Mouse (Mus musculus) retina, adult 2 months (tissue): ENCODE measurements around the gene Nat10.
A peak's percentile ranks its signal among the peaks of the same experiment; 100 is the strongest.

Source experiments
- DNase-seq: peaks from one replicate; pipeline ENCODE4 v3.0.0-alpha.2; 2012; ENCODE audit warnings: low read depth, low spot score

The Nat10 gene

GRCm38 (mm10) chr2:103746096-103746495, 15.0 kb downstream of the Nat10 start:
- no peak for DNase-seq

- no peak for DNase-seq
These were observed 15.6 kb downstream of the Nat10 start for GRCm38 (mm10) chr2:103745481-103745880.

GRCm38 (mm10) chr2:103743988-103744387, 17.1 kb downstream of the Nat10 start:
- peak; percentile 16 for DNase-seq

- DNase-seq: no peak
These were observed 17.5 kb downstream of the Nat10 start for GRCm38 (mm10) chr2:103743536-103743935.

GRCm38 (mm10) chr2:103742821-103743220, 18.2 kb downstream of the Nat10 start:
- DNase-seq: no peak

- DNase-seq: no peak
These were observed 29.6 kb downstream of the Nat10 start for GRCm38 (mm10) chr2:103731423-103731822.

- DNase-seq: no peak
These were observed 30.1 kb downstream of the Nat10 start for GRCm38 (mm10) chr2:103730999-103731398.

- DNase-seq: no peak
These were observed 33.0 kb downstream of the Nat10 start for GRCm38 (mm10) chr2:103728027-103728540.

- DNase-seq: no peak
These were observed 36.5 kb downstream of the Nat10 start for GRCm38 (mm10) chr2:103724521-103724920.

GRCm38 (mm10) chr2:103719292-103719646, 41.8 kb downstream of the Nat10 start:
- DNase-seq: no peak

GRCm38 (mm10) chr2:103718594-103719291, 42.3 kb downstream of the Nat10 start:
- DNase-seq: peak; percentile 40

GRCm38 (mm10) chr2:103714412-103714811, 46.7 kb downstream of the Nat10 start:
- DNase-seq: no peak

GRCm38 (mm10) chr2:103713831-103714230, 47.2 kb downstream of the Nat10 start:
- DNase-seq: no peak

GRCm38 (mm10) chr2:103710849-103711248, 50.2 kb downstream of the Nat10 start:
- no peak for DNase-seq

GRCm38 (mm10) chr2:103707056-103707776, 53.9 kb downstream of the Nat10 start:
- no peak for DNase-seq

GRCm38 (mm10) chr2:103706226-103706625, 54.8 kb downstream of the Nat10 start:
- DNase-seq: no peak

- no peak for DNase-seq
These were observed 55.2 kb downstream of the Nat10 start for GRCm38 (mm10) chr2:103705826-103706225.

GRCm38 (mm10) chr2:103703865-103704264, 57.2 kb downstream of the Nat10 start:
- no peak for DNase-seq

- DNase-seq: no peak
These were observed 57.7 kb downstream of the Nat10 start for GRCm38 (mm10) chr2:103703336-103703735.

GRCm38 (mm10) chr2:103700514-103700913, 60.6 kb downstream of the Nat10 start:
- no peak for DNase-seq

GRCm38 (mm10) chr2:103696177-103696576, 64.9 kb downstream of the Nat10 start:
- DNase-seq: no peak

GRCm38 (mm10) chr2:103694777-103695563, 66.1 kb downstream of the Nat10 start:
- DNase-seq: no peak
